Mouse (Mus musculus): ENCODE data around the gene Fcrl5.

- TF ChIP-seq POLR2A (IDR thresholded peaks at IDR 0.05; ENCODE audit: borderline replicate concordance, extremely low read depth, insufficient read depth, insufficient read length, poor library complexity, severe bottlenecking) (no peak), CTCF (IDR thresholded peaks at IDR 0.05; ENCODE audit: borderline replicate concordance, extremely low read depth, insufficient read depth, insufficient read length) (no peak)
Measured at GRCm38 (mm10) chr3:87518425-87518824, 82.9 kb downstream of the Fcrl5 start.

Data from brain, embryonic 14.5 days (tissue).